Mouse (Mus musculus) forebrain, postnatal 0 days (tissue): Measurements from ENCODE around the gene Phkg1. TPM values are rescaled to one million over a fixed set of nuclear protein-coding genes. Genes with fewer than 3 reads are reported as not detected.
"Not testable (repeated sequence)": the region's sequence is repeated elsewhere in the genome, so short reads cannot be mapped to it uniquely, and the experiment has no call there.

ENCODE experiments used
- ATAC-seq: fragments of 200-750 bp; cut with Nextera tagmentation; 2 replicates; pipeline ENCODE4 v1.8.0; 2017; ENCODE audit warnings: mild to moderate bottlenecking, moderate library complexity
- DNase-seq: peaks from one replicate; pipeline ENCODE4 v3.0.0-alpha.2; 2015
- H3K27ac ChIP-seq: fragments of 300-500 bp; sonication (generic); 2 replicates; pipeline ENCODE4 v1.5.1; 2014; ENCODE audit warnings: low read depth, mild to moderate bottlenecking, antibody characterized with exemption, low read length, moderate library complexity, mixed read lengths
- H3K27me3 ChIP-seq: fragments of 300-500 bp; sonication (generic); 2 replicates; pipeline ENCODE4 v1.6.1; 2014; ENCODE audit warnings: mild to moderate bottlenecking, low read length, mixed read lengths; ENCODE audit not compliant: insufficient read depth
- H3K36me3 ChIP-seq: fragments of 300-500 bp; sonication (generic); 2 replicates; pipeline ENCODE4 v1.6.1; 2014; ENCODE audit warnings: mild to moderate bottlenecking, moderate library complexity; ENCODE audit not compliant: insufficient read depth
- H3K4me1 ChIP-seq: fragments of 300-500 bp; sonication (generic); 2 replicates; pipeline ENCODE4 v1.6.1; 2014; ENCODE audit warnings: antibody characterized with exemption; ENCODE audit not compliant: insufficient read depth
- H3K4me2 ChIP-seq: fragments of 300-500 bp; sonication (generic); 2 replicates; pipeline ENCODE4 v1.6.1; 2014; ENCODE audit warnings: low read depth, mild to moderate bottlenecking, moderate library complexity
- H3K4me3 ChIP-seq: fragments of 300-500 bp; sonication (generic); 2 replicates; pipeline ENCODE4 v1.5.1; 2014; ENCODE audit warnings: low read depth, low read length, mixed read lengths
- H3K9ac ChIP-seq: fragments of 300-500 bp; sonication (generic); 2 replicates; pipeline ENCODE4 v1.6.1; 2014; ENCODE audit warnings: mild to moderate bottlenecking
- H3K9me3 ChIP-seq: fragments of 300-500 bp; sonication (generic); 2 replicates; pipeline ENCODE4 v1.6.1; 2016; ENCODE audit warnings: low read length
- CTCF ChIP-seq: sonication (generic); IDR thresholded peaks from 2 replicates; pipeline ENCODE4 v1.5.1; 2016; ENCODE audit warnings: antibody characterized with exemption, control low read depth, low read depth
- WGBS: fragments of 180-500 bp; shearing (Covaris S2); extraction: QIAGEN DNeasy Blood & Tissue Kit; methylation state at CpG from one replicate; pipeline ENCODE4 v1.1.7; 2014; 5-methylcytosine and 5-hydroxymethylcytosine counted together
- polyA plus RNA-seq: library from polyadenylated mRNA; unstranded; fragments of >200 nt; fragmentation: Nextera tagmentation; extraction: Ambion mirVana; gene quantifications from 2 replicates; pipeline ENCODE4 v1.2.1, GENCODE M21; 2015
- total RNA-seq: library from RNA; depleted of rRNA; stranded (reverse); fragments of >200 nt; gene quantifications from 2 replicates; pipeline ENCODE4 v1.2.3, GENCODE M21; 2014

The Phkg1 gene
- total and polyA plus RNA-seq, 2 experiments from 2014 or later: 1.3 to 1.4 TPM

DNA sequence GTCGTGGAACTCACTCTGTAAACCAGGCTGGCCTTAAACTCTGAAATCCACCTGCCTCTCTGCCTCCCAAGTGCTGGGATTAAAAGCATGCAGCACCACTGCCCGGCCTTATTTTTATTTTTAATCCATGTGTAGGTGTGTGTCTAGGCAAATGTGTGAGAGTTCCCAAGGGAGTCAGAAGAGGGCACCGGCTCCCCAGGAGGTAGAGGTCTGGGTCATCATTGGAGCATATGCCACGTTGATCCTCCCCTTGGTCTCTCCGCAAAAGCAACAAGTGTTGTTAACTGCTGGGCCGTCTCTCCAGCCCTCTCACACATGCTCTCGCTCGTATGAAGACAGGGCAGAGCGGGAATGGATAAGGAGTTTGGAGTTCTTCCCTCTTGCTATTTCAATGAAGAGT is 20.4 kb upstream of the Phkg1 start:
- no peak for TF ChIP-seq CTCF
- ATAC-seq: no peak

DNA sequence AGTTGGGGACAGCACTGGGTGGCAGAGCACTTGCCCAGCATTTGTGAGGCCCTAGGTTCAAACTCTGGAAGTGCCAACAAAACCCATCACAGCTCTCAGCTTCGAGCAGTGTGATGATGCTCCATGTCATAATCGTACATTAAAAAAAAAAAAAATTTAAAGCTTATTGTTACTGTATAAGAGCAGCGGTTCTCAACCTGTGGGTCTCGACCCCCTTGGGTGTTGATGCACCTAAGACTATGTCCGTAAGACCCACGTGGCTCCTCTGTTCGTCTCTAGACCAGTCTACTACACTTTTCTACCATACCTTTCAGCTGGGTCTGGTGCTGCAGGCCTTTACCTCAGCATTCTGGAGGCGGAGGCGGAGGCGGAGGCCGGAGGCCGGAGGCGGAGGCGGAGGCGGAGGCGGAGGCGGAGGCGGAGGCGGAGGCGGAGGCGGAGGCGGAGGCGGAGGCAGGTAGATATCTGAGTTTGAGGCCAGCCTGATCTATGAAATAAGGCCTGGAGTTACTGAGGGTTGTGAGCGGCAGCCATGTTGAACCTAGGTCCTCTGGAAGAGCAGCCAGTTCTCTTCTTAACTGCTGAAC is 19.8 kb upstream of the Phkg1 start:
- no peak overlapping the region for H3K9ac ChIP-seq
- no peaks in the 10 kb centered on the region for H3K36me3 ChIP-seq
- H3K27me3 ChIP-seq: no peaks in the 10 kb centered on the region
- no peak for TF ChIP-seq CTCF
- no peak overlapping the region for H3K27ac ChIP-seq
- WGBS: 92% methylated on average over 24 of the region's 24 CpGs
- H3K4me1 ChIP-seq: no peaks in the 10 kb centered on the region
- no peaks in the 10 kb centered on the region for H3K9me3 ChIP-seq
- no peak overlapping the region for H3K4me2 ChIP-seq
- no peak overlapping the region for H3K4me3 ChIP-seq
- ATAC-seq: no peak
- no peak for DNase-seq

More for the DNA sequence above, 20.4 kb upstream of the Phkg1 start:
- Histone ChIP-seq H3K27me3 (no peaks in the 10 kb centered on the region), H3K9ac (no peak overlapping the region), H3K9me3 (no peaks in the 10 kb centered on the region), H3K4me2 (no peak overlapping the region), H3K4me3 (no peak overlapping the region), H3K36me3 (no peaks in the 10 kb centered on the region), H3K4me1 (no peaks in the 10 kb centered on the region), H3K27ac (no peak overlapping the region)
- no peak for DNase-seq
- WGBS: 86% methylated on average over 9 of the region's 9 CpGs

DNA sequence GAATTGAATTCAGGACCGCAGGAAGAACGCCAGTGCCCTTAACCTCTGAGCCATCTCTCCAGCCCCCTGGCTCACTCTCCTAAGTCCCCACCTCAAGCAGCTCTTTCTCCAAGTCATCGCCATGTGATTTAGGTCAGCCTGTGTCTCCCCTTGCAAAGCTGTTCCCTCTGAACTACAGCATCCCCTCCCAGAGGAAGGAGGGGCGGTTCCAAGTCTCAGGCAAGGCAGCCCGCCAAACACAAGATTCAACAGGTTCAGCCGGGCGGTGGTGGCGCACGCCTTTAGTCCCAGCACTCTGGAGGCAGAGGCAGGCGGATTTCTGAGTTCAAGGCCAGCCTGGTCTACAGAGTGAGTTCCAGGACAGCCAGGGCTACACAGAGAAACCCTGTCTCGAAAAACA is 17.1 kb upstream of the Phkg1 start:
- not testable (repeated sequence) for H3K4me3 ChIP-seq, H3K9me3 ChIP-seq, H3K9ac ChIP-seq, H3K27me3 ChIP-seq, H3K4me1 ChIP-seq, H3K4me2 ChIP-seq, H3K27ac ChIP-seq, ATAC-seq, H3K36me3 ChIP-seq, DNase-seq
- 90% methylated on average over 11 of the region's 11 CpGs for WGBS

DNA sequence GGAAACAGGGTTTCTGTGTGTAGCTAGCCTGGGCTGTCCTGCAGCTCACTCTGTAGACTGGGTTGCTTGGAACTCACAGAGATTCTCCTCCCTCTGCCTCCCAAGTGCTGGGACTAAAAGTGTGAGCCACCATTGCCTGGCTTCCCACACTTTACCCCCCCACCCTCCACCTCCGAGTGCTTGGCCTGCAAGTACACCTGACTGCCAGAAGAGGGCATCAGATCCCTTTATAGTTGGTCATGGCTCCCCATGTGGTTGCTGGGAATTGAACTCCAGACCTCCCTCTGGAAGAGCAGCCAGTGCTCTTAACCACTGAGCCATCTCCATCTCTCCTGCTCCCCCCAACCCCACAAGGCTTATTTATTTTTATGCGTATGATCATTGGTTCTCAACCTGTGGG is 15.7 kb upstream of the Phkg1 start:
- H3K9ac ChIP-seq: no peak overlapping the region
- no peak overlapping the region for H3K4me3 ChIP-seq
- peak; percentile 49 for TF ChIP-seq CTCF
- ATAC-seq (no peak), DNase-seq (no peak)
- no peaks in the 10 kb centered on the region for H3K27me3 ChIP-seq
- no peak overlapping the region for H3K27ac ChIP-seq
- WGBS: 29% methylated on average over 2 of the region's 2 CpGs
- no peaks in the 10 kb centered on the region for H3K36me3 ChIP-seq
- H3K4me2 ChIP-seq: no peak overlapping the region
- H3K4me1 ChIP-seq: no peaks in the 10 kb centered on the region
- H3K9me3 ChIP-seq: no peaks in the 10 kb centered on the region

DNA sequence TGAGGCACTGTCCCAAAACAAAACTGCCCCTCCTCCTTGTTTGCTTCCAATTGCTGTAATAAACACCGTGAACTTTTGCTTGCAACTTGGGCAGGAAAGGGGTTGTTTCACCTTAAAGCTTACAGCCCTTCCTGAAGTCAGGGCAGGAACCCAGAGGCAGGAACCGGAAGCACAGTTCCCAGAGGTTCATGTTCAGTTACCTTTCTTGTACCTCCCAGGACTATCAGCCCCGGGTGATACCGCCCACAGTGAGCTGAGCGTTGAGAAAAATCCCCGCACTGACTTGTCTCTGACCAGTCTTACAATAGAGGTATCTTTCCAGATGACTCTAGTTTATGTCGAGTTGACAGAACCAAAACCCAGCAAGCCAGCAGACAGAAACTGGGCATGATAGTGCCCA is 11.2 kb upstream of the Phkg1 start:
- 82% methylated on average over 7 of the region's 7 CpGs for WGBS
- Histone ChIP-seq H3K4me2 (no peak overlapping the region), H3K4me3 (no peak overlapping the region)

DNA sequence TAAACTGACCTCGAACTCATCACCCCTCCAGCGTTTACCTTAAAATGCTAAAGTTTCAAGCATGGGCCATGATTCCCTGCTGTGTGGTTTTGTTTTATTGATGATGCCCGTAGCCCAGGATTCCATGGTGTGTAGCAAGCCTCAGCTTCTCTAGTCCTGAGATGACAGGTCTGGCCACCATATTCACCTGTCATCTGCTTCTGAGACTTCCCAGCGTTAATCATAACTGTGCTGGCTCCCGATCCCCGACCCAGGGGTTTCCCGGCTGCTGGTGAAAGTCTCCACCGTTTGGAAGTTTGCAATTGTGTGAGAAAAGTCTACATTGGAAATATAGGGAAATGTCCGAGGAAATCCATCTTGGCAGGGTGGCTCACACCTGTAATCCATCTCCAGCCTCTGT is 10.8 kb upstream of the Phkg1 start:
- WGBS: 67% methylated on average over 9 of the region's 9 CpGs
- H3K27me3 ChIP-seq: no peaks in the 10 kb centered on the region
- TF ChIP-seq CTCF: no peak
- H3K4me1 ChIP-seq: no peaks in the 10 kb centered on the region
- peak overlapping the region; percentile 93 for H3K9ac ChIP-seq
- peak overlapping the region; percentile 95 for H3K4me2 ChIP-seq
- no peaks in the 10 kb centered on the region for H3K9me3 ChIP-seq
- DNase-seq (no peak), ATAC-seq (no peak)
- peak overlapping the region; percentile 85; the same call in 1 of the 2 replicates for H3K27ac ChIP-seq
- no peaks in the 10 kb centered on the region for H3K36me3 ChIP-seq
- H3K4me3 ChIP-seq: peak overlapping the region; percentile 69

More for the DNA sequence above, 11.2 kb upstream of the Phkg1 start:
- no peak for TF ChIP-seq CTCF
- H3K9ac ChIP-seq: no peak overlapping the region
- H3K4me1 ChIP-seq: no peaks in the 10 kb centered on the region
- H3K9me3 ChIP-seq: no peaks in the 10 kb centered on the region
- no peak for ATAC-seq
- H3K27ac ChIP-seq: no peak overlapping the region
- no peaks in the 10 kb centered on the region for H3K27me3 ChIP-seq
- DNase-seq: no peak
- no peaks in the 10 kb centered on the region for H3K36me3 ChIP-seq

DNA sequence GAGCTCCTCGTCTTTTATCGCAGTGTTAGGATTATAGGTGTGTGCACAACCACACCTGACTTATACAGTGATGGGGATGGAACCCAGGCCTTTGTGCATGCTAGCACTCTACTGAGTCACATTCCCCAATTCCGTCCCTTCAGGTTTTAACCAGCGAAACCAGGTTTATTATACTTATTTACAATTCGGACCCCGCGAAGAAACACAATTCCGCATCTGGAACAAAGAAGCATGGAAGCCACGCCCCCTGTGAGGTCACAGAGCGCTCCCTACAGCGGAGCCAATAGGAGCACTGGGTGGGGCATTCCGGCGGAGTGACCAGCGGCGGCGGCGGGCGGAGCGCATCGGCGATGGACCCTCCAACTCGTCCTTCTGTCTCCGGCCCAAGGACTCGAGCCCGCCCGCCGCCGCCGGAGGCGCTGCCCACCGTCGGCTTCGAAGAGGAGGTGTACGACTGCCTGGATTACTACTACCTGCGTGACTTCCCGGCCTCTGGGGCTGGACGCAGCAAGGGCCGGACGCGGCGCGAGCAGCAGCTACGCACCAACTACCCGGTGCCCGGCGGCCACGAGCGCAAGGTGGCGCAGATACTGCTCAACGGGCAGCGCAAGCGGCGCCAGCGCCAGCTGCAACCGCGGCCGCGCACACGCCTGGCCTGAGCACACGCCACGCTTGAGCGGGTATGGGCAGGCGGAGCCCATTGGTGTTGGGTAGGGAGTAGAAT is 10.1 kb upstream of the Phkg1 start, which contains the start of gene Nupr1l:
Gene Nupr1l (plus strand): TSS at position 299 of the 724 bp plus-strand sequence.
- peak; percentile 49 for TF ChIP-seq CTCF
- peak; percentile 98 for ATAC-seq
- Histone ChIP-seq H3K4me2 (peak within 1 kb of the TSS; percentile 95), H3K4me1 (no peaks in the 10 kb centered on the region), H3K27ac (peak within 1 kb of the TSS; percentile 85), H3K9ac (peak within 1 kb of the TSS; percentile 93), H3K4me3 (peak within 1 kb of the TSS; percentile 69), H3K9me3 (no peaks in the 10 kb centered on the region), H3K27me3 (no peaks in the 10 kb centered on the region), H3K36me3 (no peaks in the 10 kb centered on the region)
- peak; percentile 94 for DNase-seq
- 2% methylated on average over 63 of the region's 63 CpGs for WGBS
